Mouse (Mus musculus) MEL (cell line): ENCODE data around the gene Zfp768.

Experiments used
- CHD1 ChIP-seq: IDR thresholded peaks from 2 replicates; pipeline ENCODE4 v1.6.1; 2012; ENCODE audit warnings: low read depth, mild to moderate bottlenecking, inconsistent platforms, low read length, improper control_type of control experiment
- CTCF ChIP-seq, 3 experiments: IDR thresholded peaks in 2 of 3; conservative IDR thresholded peaks in 1 of 3; 2 replicates each; pipeline ENCODE4 v1.5.1; 2011 to 2012; ENCODE audit warnings: low read length in 3 of 3, low read depth in 2 of 3, mild to moderate bottlenecking in 2 of 3, improper control_type of control experiment in 1 of 3, inconsistent platforms in 1 of 3, mixed read lengths in 1 of 3, moderate library complexity in 1 of 3; ENCODE audit not compliant: control insufficient read depth in 1 of 3, insufficient read depth in 1 of 3, poor library complexity in 1 of 3, severe bottlenecking in 1 of 3
- EP300 ChIP-seq, 2 experiments: IDR thresholded peaks; 2 replicates each; pipeline ENCODE4 v1.6.1; 2011; ENCODE audit warnings: improper control_type of control experiment in 2 of 2, low read length in 2 of 2, low read depth in 1 of 2, mild to moderate bottlenecking in 1 of 2
- GATA1 ChIP-seq: IDR thresholded peaks from 2 replicates; pipeline ENCODE4 v1.6.1; 2011; ENCODE audit warnings: low read depth, low read length, improper control_type of control experiment
- HCFC1 ChIP-seq: IDR thresholded peaks from 2 replicates; pipeline ENCODE4 v1.6.1; 2012; ENCODE audit warnings: low read depth, mild to moderate bottlenecking, inconsistent platforms, low read length, improper control_type of control experiment, moderate library complexity
- KAT2A ChIP-seq: conservative IDR thresholded peaks from 2 replicates; pipeline ENCODE4 v1.6.1; 2012; ENCODE audit warnings: low read depth, low read length, improper control_type of control experiment, inconsistent platforms
- MYC ChIP-seq: IDR thresholded peaks from 2 replicates; pipeline ENCODE4 v1.6.1; 2011; ENCODE audit warnings: low read depth, mild to moderate bottlenecking, low read length, improper control_type of control experiment, moderate library complexity
- POLR2A ChIP-seq, 2 experiments: IDR thresholded peaks; 2 replicates each; pipeline ENCODE4 v1.6.1; 2011 to 2012; ENCODE audit warnings: low read length in 2 of 2, mild to moderate bottlenecking in 2 of 2, control low read depth in 1 of 2, improper control_type of control experiment in 1 of 2, low read depth in 1 of 2, moderate library complexity in 1 of 2; ENCODE audit not compliant: control insufficient read depth in 1 of 2, insufficient read depth in 1 of 2, poor library complexity in 1 of 2
- POLR2AphosphoS5 ChIP-seq: IDR thresholded peaks from 2 replicates; pipeline ENCODE4 v1.6.1; 2012; ENCODE audit warnings: low read depth, borderline replicate concordance, mild to moderate bottlenecking, inconsistent platforms, low read length, moderate library complexity, mixed read lengths
- SMC3 ChIP-seq: IDR thresholded peaks from 2 replicates; pipeline ENCODE4 v1.6.1; 2011; ENCODE audit warnings: low read depth, low read length, improper control_type of control experiment
- UBTF ChIP-seq: IDR thresholded peaks from 2 replicates; pipeline ENCODE4 v1.6.1; 2012; ENCODE audit warnings: low read depth, mild to moderate bottlenecking, inconsistent platforms, low read length, improper control_type of control experiment, moderate library complexity, borderline replicate concordance; ENCODE audit not compliant: insufficient read depth
- USF2 ChIP-seq, 2 experiments: IDR thresholded peaks; 2 replicates each; pipeline ENCODE4 v1.6.1; 2011 to 2012; ENCODE audit warnings: improper control_type of control experiment in 2 of 2, low read length in 2 of 2, borderline replicate concordance in 1 of 2, inconsistent platforms in 1 of 2, low read depth in 1 of 2, mild to moderate bottlenecking in 1 of 2; ENCODE audit not compliant: insufficient read depth in 1 of 2
- ZMIZ1 ChIP-seq: IDR thresholded peaks from 2 replicates; pipeline ENCODE4 v1.6.1; 2012; ENCODE audit warnings: low read depth, mild to moderate bottlenecking, inconsistent platforms, low read length, improper control_type of control experiment, moderate library complexity

DNA sequence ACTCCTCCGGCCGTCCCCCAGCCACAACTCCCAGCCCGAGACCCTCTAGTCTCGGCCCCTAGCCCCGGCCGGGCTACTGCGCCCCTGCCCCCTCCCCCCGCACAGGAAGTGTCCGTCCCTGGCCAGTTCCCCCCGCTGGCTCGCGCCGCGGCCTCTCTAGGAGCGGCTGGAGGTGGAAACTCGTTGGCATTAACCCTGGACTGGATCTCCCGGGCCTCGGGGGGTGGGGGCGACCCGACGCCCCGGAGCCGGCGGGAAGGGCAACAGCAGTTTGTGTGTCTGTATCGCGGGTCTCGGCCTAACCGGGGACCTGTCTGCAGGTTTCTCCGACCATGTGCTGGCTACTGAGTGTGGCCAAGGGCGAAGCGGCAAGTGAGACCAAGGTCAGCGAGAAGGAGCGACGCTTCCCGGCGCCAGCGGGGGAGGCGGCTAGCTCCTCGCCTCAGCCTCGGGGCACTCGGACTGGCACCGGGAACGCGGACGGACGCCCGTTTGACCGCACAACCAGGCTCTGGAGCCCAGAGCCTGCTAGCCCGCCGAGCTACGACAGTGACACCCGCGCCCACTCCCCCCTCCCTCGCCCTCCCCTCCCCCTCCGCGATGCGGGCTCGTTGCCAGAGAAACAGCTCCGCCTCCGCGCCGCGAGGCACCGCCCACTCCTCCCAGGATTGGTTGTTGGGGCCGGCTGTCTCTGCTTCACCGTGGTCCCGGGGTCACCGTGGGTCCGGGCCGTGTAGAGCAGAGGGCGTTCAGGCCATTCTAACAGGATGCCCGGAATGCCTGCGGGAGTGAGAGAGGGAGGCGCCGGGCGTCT, at the start of gene Zfp768:
- TF ChIP-seq UBTF (no peak; the same call in 1 of the 2 replicates), SMC3 (no peak), CTCF (IDR thresholded peaks at IDR 0.05 in 2 of 3, conservative IDR thresholded peaks at IDR 0.05 in 1 of 3; ENCODE audit: control insufficient read depth in 1 of 3, insufficient read depth in 1 of 3, low read depth in 2 of 3, low read length in 3 of 3, poor library complexity in 1 of 3, severe bottlenecking in 1 of 3) (no peak), POLR2A (IDR thresholded peaks at IDR 0.05; ENCODE audit: control insufficient read depth in 1 of 2, insufficient read depth in 1 of 2, low read depth in 1 of 2, low read length in 2 of 2, poor library complexity in 1 of 2) (peak in 1 of 2 experiments; percentile 66; a peak in 3 of 4 replicates), GATA1 (no peak), MYC (0 out of 2 replicates have a peak, but pooled peaks have one; percentile 58), USF2 (IDR thresholded peaks at IDR 0.05; ENCODE audit: borderline replicate concordance in 1 of 2, insufficient read depth in 1 of 2, low read depth in 1 of 2, low read length in 2 of 2) (no peak), EP300 (IDR thresholded peaks at IDR 0.05; ENCODE audit: low read depth in 1 of 2, low read length in 2 of 2) (0 out of 4 replicates have a peak, but pooled peaks of 1 of the 2 experiments have one; percentile 11), POLR2AphosphoS5 (no peak), CHD1 (no peak), KAT2A (no peak; the same call in 1 of the 2 replicates), ZMIZ1 (no peak), HCFC1 (peak; percentile 89)
